Mouse (Mus musculus) Patski (cell line): ENCODE results near the gene Fam198a. TPM values are rescaled to one million over a fixed set of nuclear protein-coding genes. Genes with fewer than 3 reads are reported as not detected.

Experiments
- ATAC-seq: fragments of 100-300 bp; one replicate; pipeline ENCODE4 v1.8.0; 2021
- CTCF ChIA-PET: fragments of 350-600 bp; sonication (Branson Sonifier 250); formaldehyde crosslinking; loops from one replicate; lab custom pipeline; 2022; ENCODE audit warnings: inconsistent platforms; lab: Charles Lee
- POLR2A ChIA-PET: fragments of 350-600 bp; sonication (Branson Sonifier 250); formaldehyde crosslinking; loops from one replicate; lab custom pipeline; 2022; ENCODE audit warnings: antibody characterized with exemption, inconsistent platforms; lab: Charles Lee
- DNase-seq: peaks from one replicate; pipeline ENCODE4 v3.0.0-alpha.2; 2011; ENCODE audit warnings: low read depth, low spot score
- H3K27me3 ChIP-seq: fragments of 371-371 bp; one replicate; pipeline ENCODE4 v1.5.1; 2021
- CTCF ChIP-seq: fragments of 100-300 bp; IDR thresholded peaks from one replicate; pipeline ENCODE4 v1.5.1; 2021
- in situ Hi-C: fragments of 300-500 bp; cut with MboI; formaldehyde crosslinking; loops from 3 replicates; pipeline ENCODE4 v1.11.1; 2018; ENCODE audit warnings: low pct_unique_long_range_greater_than_20kb, mixed read lengths
- polyA plus RNA-seq: library from polyadenylated mRNA; unstranded; gene quantifications from one replicate; pipeline ENCODE4 v1.2.3, GENCODE M21; 2021

Fam198a gene
- polyA plus RNA-seq, 1 experiment from 2014 or later = 0.23 TPM

- ATAC-seq (no peak), DNase-seq (no peak)
- peaks cover 38% of the 10 kb centered on the region for H3K27me3 ChIP-seq
- POLR2A ChIA-PET = no interaction called here
- CTCF ChIA-PET = no interaction called here
- in situ Hi-C loops = no loop called here
- no peak for TF ChIP-seq CTCF
Observed at GRCm38 (mm10) chr9:121911196-121911595, 39.6 kb upstream of the Fam198a start.

- POLR2A ChIA-PET = no interaction called here
- peaks cover 33% of the 10 kb centered on the region for H3K27me3 ChIP-seq
- in situ Hi-C loops = no loop called here
- DNase-seq (no peak), ATAC-seq (no peak)
- no peak for TF ChIP-seq CTCF
- CTCF ChIA-PET = interaction anchor here (1.4 kb wide), 1 partner anchor 16 kb away, joined by 4 read pairs; no protein-coding TSS in a partner anchor
Observed at GRCm38 (mm10) chr9:121912786-121913185, 38.0 kb upstream of the Fam198a start.

GRCm38 (mm10) chr9:121914226-121914757 is 36.5 kb upstream of the Fam198a start:
- POLR2A ChIA-PET = no interaction called here
- ATAC-seq (peak; percentile 54), DNase-seq (peak; percentile 38)
- H3K27me3 ChIP-seq = peaks cover 34% of the 10 kb centered on the region
- TF ChIP-seq CTCF = no peak
- in situ Hi-C loops = no loop called here
- CTCF ChIA-PET = interaction anchor here (0.8 to 2.0 kb wide), 2 partner anchors 14 to 25 kb away, joined by 3 to 4 read pairs; no protein-coding TSS in a partner anchor

GRCm38 (mm10) chr9:121915056-121915455 is 35.7 kb upstream of the Fam198a start:
- POLR2A ChIA-PET = no interaction called here
- no peak for TF ChIP-seq CTCF
- in situ Hi-C loops = no loop called here
- no peak for ATAC-seq
- CTCF ChIA-PET = interaction anchor here (1.1 to 4.3 kb wide), 3 partner anchors 14 to 27 kb away, joined by 3 to 17 read pairs (median 4); no protein-coding TSS in a partner anchor
- DNase-seq = no peak
- H3K27me3 ChIP-seq = peaks cover 34% of the 10 kb centered on the region

GRCm38 (mm10) chr9:121916102-121916501 is 34.7 kb upstream of the Fam198a start, which contains the start of gene Cyp8b1:
TSS of gene Cyp8b1 (minus strand) at chr9:121916305.
- POLR2A ChIA-PET = no interaction called here
- no peak for TF ChIP-seq CTCF
- ATAC-seq = no peak
- in situ Hi-C loops = no loop called here
- H3K27me3 ChIP-seq = peaks cover 38% of the 10 kb centered on the region
- DNase-seq = no peak
- CTCF ChIA-PET = interaction anchor here (1.1 to 4.3 kb wide), 2 partner anchors 13 to 26 kb away, joined by 3 to 17 read pairs; no protein-coding TSS in a partner anchor

GRCm38 (mm10) chr9:121919027-121919501 is 31.7 kb upstream of the Fam198a start:
- CTCF ChIA-PET = interaction anchor here (1.5 to 4.3 kb wide), 2 partner anchors 10 to 199 kb away, joined by 4 to 17 read pairs; no protein-coding TSS in a partner anchor
- no peak for TF ChIP-seq CTCF
- in situ Hi-C loops = no loop called here
- POLR2A ChIA-PET = no interaction called here
- ATAC-seq (no peak), DNase-seq (no peak)
- peaks cover 48% of the 10 kb centered on the region for H3K27me3 ChIP-seq

GRCm38 (mm10) chr9:121923443-121923842 is 27.3 kb upstream of the Fam198a start:
- POLR2A ChIA-PET = no interaction called here

GRCm38 (mm10) chr9:121923906-121924305 is 26.9 kb upstream of the Fam198a start:
- H3K27me3 ChIP-seq = peaks cover 36% of the 10 kb centered on the region
- TF ChIP-seq CTCF = no peak
- CTCF ChIA-PET = no interaction called here
- in situ Hi-C loops = no loop called here
- ATAC-seq (no peak), DNase-seq (no peak)
- POLR2A ChIA-PET = no interaction called here

More at GRCm38 (mm10) chr9:121923443-121923842, 27.3 kb upstream of the Fam198a start:
- DNase-seq (no peak), ATAC-seq (no peak)
- in situ Hi-C loops = no loop called here
- TF ChIP-seq CTCF = no peak
- H3K27me3 ChIP-seq = peaks cover 41% of the 10 kb centered on the region
- CTCF ChIA-PET = no interaction called here

- ATAC-seq = no peak
- POLR2A ChIA-PET = no interaction called here
- in situ Hi-C loops = no loop called here
- peaks cover 34% of the 10 kb centered on the region for H3K27me3 ChIP-seq
- CTCF ChIA-PET = interaction anchor here (1.0 kb wide), 1 partner anchor 12 kb away, joined by 3 read pairs; no protein-coding TSS in a partner anchor
- no peak for TF ChIP-seq CTCF
- DNase-seq = no peak
Observed at GRCm38 (mm10) chr9:121924901-121925560, 25.8 kb upstream of the Fam198a start.

GRCm38 (mm10) chr9:121925959-121926358 is 24.8 kb upstream of the Fam198a start:
- ATAC-seq (no peak), DNase-seq (no peak)
- ChIA-PET POLR2A (no interaction called here), CTCF (interaction anchor here (1.2 kb wide), 1 partner anchor 60 kb away, joined by 3 read pairs; no protein-coding TSS in a partner anchor)
- in situ Hi-C loops = no loop called here
- H3K27me3 ChIP-seq = peaks cover 27% of the 10 kb centered on the region
- no peak for TF ChIP-seq CTCF
